Mouse (Mus musculus): ENCODE measurements around the gene Apoc1. TPM values are rescaled to one million over a fixed set of nuclear protein-coding genes. Genes with fewer than 3 reads are reported as not detected.
A peak's percentile ranks its signal among the peaks of the same experiment; 100 is the strongest.
"Not testable (repeated sequence)": the region's sequence is repeated elsewhere in the genome, so short reads cannot be mapped to it uniquely, and the experiment has no call there.

The Apoc1 gene
- polyA plus RNA-seq, 1 experiment from 2014 or later = 7.0 TPM

GRCm38 (mm10) chr7:19695213-19695594, 2.7 kb upstream of the Apoc1 start:
- Histone ChIP-seq H3K4me2 (no peak overlapping the region), H3K4me3 (replicated peaks) (no peak overlapping the region), H3K4me1 (replicated peaks) (peaks cover 25% of the 10 kb centered on the region), H3K27me3 (peaks cover 10% of the 10 kb centered on the region), H3K9me3 (no peaks in the 10 kb centered on the region), H3K27ac (no peak overlapping the region), H3K9ac (replicated peaks) (no peak overlapping the region), H3K36me3 (peaks cover 12% of the 10 kb centered on the region)
- WGBS = 62% methylated on average over 8 of the region's 8 CpGs
- ATAC-seq (ENCODE audit: insufficient number of reproducible peaks, insufficient read depth, low FRiP score, low TSS enrichment, low read depth) = no peak

GRCm38 (mm10) chr7:19694336-19695212, 2.1 kb upstream of the Apoc1 start:
- WGBS = 84% methylated on average over 10 of the region's 10 CpGs
- no peaks in the 10 kb centered on the region for H3K9me3 ChIP-seq
- H3K27ac ChIP-seq = no peak overlapping the region

GRCm38 (mm10) chr7:19693421-19693820, 961 bp upstream of the Apoc1 start:
- Histone ChIP-seq H3K36me3 (peaks cover 12% of the 10 kb centered on the region), H3K4me1 (replicated peaks) (peaks cover 14% of the 10 kb centered on the region), H3K9me3 (no peaks in the 10 kb centered on the region), H3K4me2 (no peak overlapping the region), H3K4me3 (replicated peaks) (no peak overlapping the region), H3K9ac (replicated peaks) (no peak overlapping the region), H3K27ac (no peak overlapping the region), H3K27me3 (peaks cover 10% of the 10 kb centered on the region)
- 25% methylated on average over 10 of the region's 10 CpGs for WGBS
- no peak for ATAC-seq (ENCODE audit: insufficient number of reproducible peaks, insufficient read depth, low FRiP score, low TSS enrichment, low read depth)

More at GRCm38 (mm10) chr7:19694336-19695212, 2.1 kb upstream of the Apoc1 start:
- ATAC-seq (ENCODE audit: insufficient number of reproducible peaks, insufficient read depth, low FRiP score, low TSS enrichment, low read depth) = no peak
- Histone ChIP-seq H3K27me3 (peaks cover 10% of the 10 kb centered on the region), H3K4me3 (replicated peaks) (no peak overlapping the region), H3K4me1 (replicated peaks) (peaks cover 25% of the 10 kb centered on the region), H3K36me3 (peaks cover 12% of the 10 kb centered on the region), H3K4me2 (no peak overlapping the region), H3K9ac (replicated peaks) (no peak overlapping the region)

- H3K9ac ChIP-seq (replicated peaks) = no peak overlapping the region
- H3K4me3 ChIP-seq (replicated peaks) = no peak overlapping the region
- no peak for ATAC-seq (ENCODE audit: insufficient number of reproducible peaks, insufficient read depth, low FRiP score, low TSS enrichment, low read depth)
- no peaks in the 10 kb centered on the region for H3K9me3 ChIP-seq
- H3K27ac ChIP-seq = no peak overlapping the region
- no peaks in the 10 kb centered on the region; the same call in 1 of the 2 replicates for H3K27me3 ChIP-seq
- H3K4me1 ChIP-seq (replicated peaks) = peaks cover 6% of the 10 kb centered on the region
- H3K4me2 ChIP-seq = peak overlapping the region; percentile 3; the same call in 1 of the 2 replicates
- peaks cover 6% of the 10 kb centered on the region for H3K36me3 ChIP-seq
- 78% methylated on average over 6 of the region's 6 CpGs for WGBS
These were observed 1.0 kb downstream of the Apoc1 start for GRCm38 (mm10) chr7:19691434-19691833.

GRCm38 (mm10) chr7:19690845-19691244, 1.6 kb downstream of the Apoc1 start:
- Histone ChIP-seq H3K4me2 (no peak overlapping the region), H3K9ac (replicated peaks) (no peak overlapping the region), H3K9me3 (no peaks in the 10 kb centered on the region), H3K4me3 (replicated peaks) (no peak overlapping the region), H3K27ac (no peak overlapping the region), H3K4me1 (replicated peaks) (peaks cover 6% of the 10 kb centered on the region), H3K27me3 (no peaks in the 10 kb centered on the region; the same call in 1 of the 2 replicates), H3K36me3 (peaks cover under 1% of the 10 kb centered on the region; the same call in 1 of the 2 replicates)
- 88% methylated on average over 4 of the region's 4 CpGs for WGBS
- ATAC-seq (ENCODE audit: insufficient number of reproducible peaks, insufficient read depth, low FRiP score, low TSS enrichment, low read depth) = no peak

- H3K4me3 ChIP-seq (replicated peaks) = no peak overlapping the region
- no peak overlapping the region for H3K9ac ChIP-seq (replicated peaks)
These were observed 3.8 kb downstream of the Apoc1 start for GRCm38 (mm10) chr7:19688611-19689010.

GRCm38 (mm10) chr7:19688101-19688500, 4.4 kb downstream of the Apoc1 start:
- H3K4me2 ChIP-seq = no peak overlapping the region
- WGBS = 89% methylated on average over 10 of the region's 10 CpGs
- ATAC-seq (ENCODE audit: insufficient number of reproducible peaks, insufficient read depth, low FRiP score, low TSS enrichment, low read depth) = no peak
- peaks cover 1% of the 10 kb centered on the region for H3K4me1 ChIP-seq (replicated peaks)
- no peak overlapping the region for H3K9ac ChIP-seq (replicated peaks)
- no peaks in the 10 kb centered on the region for H3K36me3 ChIP-seq
- H3K27ac ChIP-seq = no peak overlapping the region
- H3K9me3 ChIP-seq = no peaks in the 10 kb centered on the region
- H3K4me3 ChIP-seq (replicated peaks) = no peak overlapping the region
- no peaks in the 10 kb centered on the region for H3K27me3 ChIP-seq

More at GRCm38 (mm10) chr7:19688611-19689010, 3.8 kb downstream of the Apoc1 start:
- Histone ChIP-seq H3K9me3 (no peaks in the 10 kb centered on the region), H3K4me2 (no peak overlapping the region), H3K27me3 (no peaks in the 10 kb centered on the region; the same call in 1 of the 2 replicates), H3K27ac (no peak overlapping the region), H3K36me3 (no peaks in the 10 kb centered on the region), H3K4me1 (replicated peaks) (peaks cover 6% of the 10 kb centered on the region)
- ATAC-seq (ENCODE audit: insufficient number of reproducible peaks, insufficient read depth, low FRiP score, low TSS enrichment, low read depth) = no peak
- 88% methylated on average over 2 of the region's 2 CpGs for WGBS

- H3K36me3 ChIP-seq; H3K4me3 ChIP-seq (replicated peaks); H3K27me3 ChIP-seq; H3K4me1 ChIP-seq (replicated peaks); H3K27ac ChIP-seq; ATAC-seq (ENCODE audit: insufficient number of reproducible peaks, insufficient read depth, low FRiP score, low TSS enrichment, low read depth); H3K9me3 ChIP-seq; H3K9ac ChIP-seq (replicated peaks); H3K4me2 ChIP-seq: not testable (repeated sequence)
- WGBS = 73% methylated on average over 8 of the region's 8 CpGs
These were observed 5.4 kb downstream of the Apoc1 start for GRCm38 (mm10) chr7:19686927-19687583.

- Histone ChIP-seq H3K4me1 (replicated peaks) (no peaks in the 10 kb centered on the region), H3K4me3 (replicated peaks) (no peak overlapping the region), H3K4me2 (no peak overlapping the region), H3K9ac (replicated peaks) (no peak overlapping the region), H3K36me3 (no peaks in the 10 kb centered on the region), H3K27ac (no peak overlapping the region), H3K9me3 (no peaks in the 10 kb centered on the region), H3K27me3 (no peaks in the 10 kb centered on the region)
- ATAC-seq (ENCODE audit: insufficient number of reproducible peaks, insufficient read depth, low FRiP score, low TSS enrichment, low read depth) = no peak
- 81% methylated on average over 6 of the region's 6 CpGs for WGBS
These were observed 5.9 kb downstream of the Apoc1 start for GRCm38 (mm10) chr7:19686521-19686920.

GRCm38 (mm10) chr7:19685374-19685773, 7.1 kb downstream of the Apoc1 start:
- Histone ChIP-seq H3K4me2 (no peak overlapping the region), H3K36me3 (no peaks in the 10 kb centered on the region), H3K9ac (replicated peaks) (no peak overlapping the region), H3K27me3 (no peaks in the 10 kb centered on the region), H3K9me3 (no peaks in the 10 kb centered on the region), H3K4me1 (replicated peaks) (no peaks in the 10 kb centered on the region), H3K4me3 (replicated peaks) (no peak overlapping the region), H3K27ac (no peak overlapping the region)
- WGBS = 71% methylated on average over 4 of the region's 4 CpGs
- ATAC-seq (ENCODE audit: insufficient number of reproducible peaks, insufficient read depth, low FRiP score, low TSS enrichment, low read depth) = no peak

- ATAC-seq (ENCODE audit: insufficient number of reproducible peaks, insufficient read depth, low FRiP score, low TSS enrichment, low read depth) = no peak
- Histone ChIP-seq H3K9ac (replicated peaks) (no peak overlapping the region), H3K27me3 (no peaks in the 10 kb centered on the region), H3K9me3 (no peaks in the 10 kb centered on the region), H3K4me2 (no peak overlapping the region), H3K4me3 (replicated peaks) (no peak overlapping the region), H3K27ac (no peak overlapping the region), H3K4me1 (replicated peaks) (no peaks in the 10 kb centered on the region), H3K36me3 (no peaks in the 10 kb centered on the region)
- 94% methylated on average over 6 of the region's 6 CpGs for WGBS
These were observed 8.7 kb downstream of the Apoc1 start for GRCm38 (mm10) chr7:19683771-19684201.
